Mouse (Mus musculus): ENCODE data around the gene Asap2. TPM values are rescaled to one million over a fixed set of nuclear protein-coding genes. Genes with fewer than 3 reads are reported as not detected.

The Asap2 gene
- polyA plus RNA-seq, 1 experiment = 9.9 TPM

DNA sequence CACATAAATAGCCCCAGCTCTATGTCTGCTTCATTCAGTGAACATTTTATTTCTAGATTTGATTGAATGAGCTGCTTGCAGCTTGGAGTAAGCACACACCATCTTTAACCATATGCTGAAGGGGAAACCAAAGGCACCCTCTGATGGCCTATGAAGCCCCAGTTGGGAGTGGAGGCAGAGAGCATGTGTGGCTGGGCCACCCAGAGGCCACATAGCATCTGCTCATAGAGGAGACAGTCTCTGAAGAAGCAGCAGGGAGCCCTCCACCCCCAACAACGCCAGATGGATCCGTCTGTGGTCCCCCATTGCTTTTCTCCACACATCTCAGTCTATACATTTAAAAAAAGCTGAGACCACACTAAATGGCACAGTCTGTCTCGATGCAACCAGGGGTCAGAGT lies 251.7 kb downstream of the Asap2 start:
- WGBS = 89% methylated on average over 3 of the region's 3 CpGs
- DNase-seq (ENCODE audit: low read depth, low spot score) = no peak

DNA sequence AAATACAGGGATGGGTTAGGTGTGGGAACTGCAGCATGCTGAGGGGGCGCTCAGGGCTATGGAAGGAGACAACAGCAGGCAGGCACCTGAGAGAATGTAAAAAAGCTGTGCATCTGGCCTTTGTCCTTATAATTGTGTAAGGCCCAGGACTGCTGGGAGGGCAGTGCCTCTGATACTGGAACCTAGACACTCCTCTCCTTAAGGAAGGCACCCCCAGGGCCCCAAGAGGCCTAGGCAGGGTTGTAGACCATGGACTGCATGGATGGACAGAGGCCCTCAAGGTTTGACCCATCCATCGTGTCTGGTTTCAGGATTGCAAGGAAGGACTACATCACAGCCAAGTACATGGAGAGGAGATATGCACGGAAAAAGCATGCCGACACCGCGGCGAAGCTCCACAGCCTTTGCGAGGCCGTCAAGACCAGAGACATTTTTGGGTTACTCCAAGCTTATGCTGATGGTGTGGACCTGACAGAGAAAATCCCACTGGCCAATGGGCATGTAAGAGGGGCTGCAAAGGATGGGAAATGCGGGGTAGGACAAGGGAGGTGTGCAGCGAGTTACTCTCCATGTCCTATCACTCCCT lies 254.2 kb downstream of the Asap2 start:
- no peak for DNase-seq (ENCODE audit: low read depth, low spot score)
- WGBS = 96% methylated on average over 11 of the region's 11 CpGs

DNA sequence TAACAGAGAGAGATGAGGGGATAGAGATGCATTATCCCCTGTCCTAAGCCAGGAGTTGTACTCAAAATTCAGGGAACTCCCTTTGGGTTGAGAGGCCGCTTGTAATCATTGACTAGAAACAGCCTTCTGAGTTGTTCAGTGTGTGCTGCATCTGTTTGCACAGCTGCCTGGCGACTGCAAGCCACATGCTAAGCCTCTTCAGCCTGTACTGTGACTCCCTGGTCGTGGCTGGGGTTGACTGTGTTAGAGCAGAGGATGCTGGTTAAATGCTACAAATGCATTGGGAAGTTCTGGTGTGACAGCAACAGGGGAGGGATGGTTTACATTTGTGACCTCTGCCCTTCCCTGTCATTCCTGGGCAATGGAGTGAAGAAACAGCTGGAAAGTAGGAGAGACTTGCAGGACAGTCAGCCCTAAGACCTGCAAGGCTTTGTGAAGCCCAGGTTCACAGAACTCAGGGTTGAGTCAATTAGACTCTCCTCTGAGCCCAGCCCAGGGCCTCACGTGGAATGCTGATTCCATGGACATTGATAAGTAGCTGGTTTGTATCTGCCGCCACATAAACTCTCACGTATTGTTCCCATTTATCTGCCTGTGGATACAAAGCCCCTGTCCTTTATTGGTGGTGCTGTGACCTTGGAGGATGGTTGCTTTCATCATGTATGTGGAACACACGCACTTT lies 257.6 kb downstream of the Asap2 start:
- 48% methylated on average over 7 of the region's 7 CpGs for WGBS
- no peak for DNase-seq (ENCODE audit: low read depth, low spot score)

DNA sequence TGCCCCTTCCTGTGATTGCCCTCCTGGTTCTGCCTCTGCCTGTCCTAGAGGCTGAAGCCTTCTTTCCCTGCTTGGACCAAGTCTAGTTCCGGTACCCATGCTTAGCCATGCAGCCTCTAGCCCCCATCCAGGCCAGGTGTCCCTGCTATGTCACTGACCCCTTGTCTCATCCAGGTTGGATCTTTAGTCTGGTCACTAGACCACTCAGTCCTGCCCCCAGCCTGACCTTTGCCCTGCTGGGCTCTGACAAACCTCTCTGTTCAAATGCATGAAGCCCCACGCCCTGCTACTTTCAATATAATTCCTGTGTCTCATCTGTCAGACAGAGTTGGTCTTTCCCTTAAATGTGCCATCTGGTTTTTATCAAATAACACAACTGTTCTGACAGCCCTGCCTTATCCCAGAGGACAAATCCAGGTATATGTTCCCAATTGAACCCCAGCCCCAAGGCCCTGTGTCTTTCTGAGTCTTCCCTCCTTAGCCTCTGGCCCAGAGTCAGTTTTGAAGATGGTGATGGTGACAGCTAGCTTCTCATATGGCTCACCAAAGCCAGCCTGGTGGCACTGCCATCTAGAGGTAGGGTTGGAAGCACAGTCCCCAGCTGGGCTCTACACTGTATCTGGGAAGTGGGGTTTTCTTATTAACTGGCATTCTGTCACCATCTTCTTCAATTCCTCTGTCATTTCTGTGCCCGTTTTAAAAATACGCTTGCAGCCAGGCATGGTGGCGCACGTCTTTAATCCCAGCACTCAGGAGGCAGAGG lies 270.4 kb downstream of the Asap2 start:
- no peak for DNase-seq (ENCODE audit: low read depth, low spot score)

DNA sequence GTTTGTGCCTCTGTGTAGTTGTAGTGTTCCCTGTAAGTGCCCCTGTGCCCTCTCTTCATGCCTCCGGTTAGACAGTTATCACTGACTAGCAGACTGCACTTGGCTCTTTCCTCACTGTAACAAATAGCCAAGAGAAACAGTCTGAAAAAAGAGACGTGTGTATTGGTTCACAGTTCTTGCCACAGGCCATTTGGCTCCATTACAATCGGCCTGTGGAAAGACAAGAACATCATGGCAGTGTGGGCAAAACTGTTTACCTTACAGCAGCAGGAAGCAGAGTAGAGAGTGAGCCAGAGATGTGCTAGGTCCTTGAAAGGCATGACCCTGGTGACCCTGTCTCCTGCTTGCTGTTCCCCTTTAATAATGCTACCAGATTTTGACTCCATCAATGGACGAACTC lies 271.3 kb downstream of the Asap2 start:
- DNase-seq (ENCODE audit: low read depth, low spot score) = no peak
- 82% methylated on average over 4 of the region's 4 CpGs for WGBS

More for the DNA sequence above, 270.4 kb downstream of the Asap2 start:
- WGBS = 92% methylated on average over 6 of the region's 6 CpGs

DNA sequence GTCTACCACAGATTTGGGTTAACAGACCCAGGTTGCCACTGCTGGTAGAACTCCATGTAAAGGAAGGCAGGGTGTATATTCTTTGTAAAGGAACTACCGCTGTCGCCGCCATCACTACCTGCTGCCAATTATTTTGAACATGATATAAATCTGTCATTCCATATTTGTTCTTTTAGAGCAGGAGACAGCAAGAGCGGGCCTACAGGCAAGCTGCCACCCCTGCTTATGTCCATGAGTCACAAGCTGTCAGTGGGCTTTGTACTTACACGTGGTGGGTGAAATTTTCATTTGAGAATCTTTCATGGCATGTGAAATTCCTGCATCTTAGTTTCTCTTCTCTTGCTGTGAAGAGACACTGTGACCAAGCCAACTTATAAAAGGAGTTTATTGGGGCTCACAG lies 273.0 kb downstream of the Asap2 start:
- 92% methylated on average over 5 of the region's 5 CpGs for WGBS
- no peak for DNase-seq (ENCODE audit: low read depth, low spot score)

DNA sequence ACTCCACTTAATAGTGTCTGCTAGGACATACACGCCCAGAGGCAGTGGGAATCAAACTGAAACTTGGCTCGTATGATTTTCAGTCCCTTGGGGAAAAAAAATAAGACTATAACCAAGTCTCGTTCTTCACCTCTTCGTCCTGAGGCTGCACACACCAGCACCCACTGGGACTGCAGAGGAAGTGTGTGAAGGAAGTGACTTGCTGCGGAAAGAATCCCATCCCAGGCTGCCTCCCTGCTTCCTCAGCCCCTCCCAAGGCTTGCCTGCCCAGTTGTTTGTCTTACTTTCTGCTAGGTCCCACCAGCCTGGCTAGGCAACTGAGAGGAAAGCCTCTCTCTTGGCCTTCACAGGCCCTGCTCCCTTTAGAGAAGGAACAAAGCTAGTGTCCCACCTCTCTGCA lies 274.0 kb downstream of the Asap2 start:
- DNase-seq (ENCODE audit: low read depth, low spot score) = no peak
- WGBS = 70% methylated on average over 5 of the region's 5 CpGs

DNA sequence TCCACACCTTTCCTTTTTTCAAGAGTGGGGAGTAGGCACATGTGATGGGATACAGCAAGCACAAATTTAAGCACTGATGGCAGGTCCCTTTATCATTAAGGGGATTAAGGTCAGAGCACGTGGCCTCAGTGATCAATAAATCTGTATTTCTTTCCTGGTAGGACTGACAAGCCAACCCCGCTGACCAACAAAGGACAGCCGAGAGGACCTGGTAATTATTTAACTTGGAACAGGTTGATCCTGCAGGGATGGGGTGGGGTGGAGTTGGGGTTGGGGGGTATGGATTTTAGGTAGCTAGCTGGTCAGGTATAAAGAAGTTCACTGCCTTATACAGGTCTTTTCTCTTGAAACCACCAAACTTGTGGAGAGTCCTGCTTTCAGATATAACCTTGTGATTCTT lies 274.7 kb downstream of the Asap2 start:
- WGBS = 59% methylated on average over 3 of the region's 3 CpGs
- DNase-seq (ENCODE audit: low read depth, low spot score) = no peak

DNA sequence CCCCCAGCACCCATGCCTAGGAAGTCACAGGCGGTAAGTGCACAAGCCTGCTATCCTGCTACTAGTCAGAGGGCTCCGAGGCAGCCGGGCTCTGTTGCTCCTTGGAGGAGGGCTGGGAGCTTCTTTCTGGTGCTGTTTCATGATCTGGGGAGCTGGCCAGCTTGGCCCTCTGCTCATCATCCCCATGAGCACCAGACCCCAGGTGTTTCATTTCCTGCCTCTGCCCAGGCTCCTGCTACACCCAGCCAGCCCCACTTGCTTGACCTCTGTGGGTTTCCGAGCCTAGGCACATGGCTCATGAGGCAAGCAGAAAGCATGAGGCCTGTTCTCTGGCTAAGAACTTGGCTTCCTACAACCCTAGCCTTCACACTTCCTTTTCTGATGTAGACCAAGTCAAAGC lies 275.2 kb downstream of the Asap2 start:
- 87% methylated on average over 4 of the region's 4 CpGs for WGBS
- no peak for DNase-seq (ENCODE audit: low read depth, low spot score)

DNA sequence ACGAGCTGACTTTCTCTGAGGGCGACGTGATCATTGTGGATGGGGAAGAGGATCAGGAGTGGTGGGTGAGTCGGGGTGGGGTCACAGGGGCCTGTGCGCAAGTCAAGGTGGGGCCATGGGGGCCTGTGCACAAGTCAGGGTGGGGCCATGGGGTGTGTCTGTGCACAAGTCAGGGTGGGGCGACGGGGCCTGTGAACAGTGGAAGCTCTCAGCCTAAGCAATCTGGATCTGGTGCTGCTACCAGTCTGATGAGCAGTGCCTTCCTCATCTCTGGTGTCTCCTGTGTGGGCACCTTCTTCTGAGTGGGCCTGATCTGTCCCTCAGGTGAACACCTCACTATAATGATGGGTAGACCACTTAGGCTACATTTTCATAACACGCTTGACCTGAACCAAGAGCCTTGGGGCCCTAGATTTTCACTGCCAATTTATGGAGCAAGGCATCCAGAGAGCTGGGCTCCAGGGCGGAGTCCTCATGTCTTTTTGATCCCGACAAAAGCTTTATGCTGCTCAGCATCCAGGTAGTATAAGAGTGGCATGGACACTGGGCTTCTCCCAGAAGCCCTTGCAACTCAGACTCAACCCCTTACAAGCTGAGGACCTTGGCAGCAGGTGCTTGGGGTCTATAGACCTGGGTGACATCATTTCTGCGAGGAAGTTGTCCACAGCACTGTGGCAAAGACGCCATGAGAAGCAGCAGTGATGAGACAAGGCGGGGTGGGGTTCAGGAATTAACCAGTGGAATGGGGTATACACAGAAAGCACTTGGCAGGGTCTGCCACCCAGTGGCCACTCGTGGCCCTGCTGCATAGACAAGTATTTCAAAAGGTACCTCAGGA lies 275.9 kb downstream of the Asap2 start:
- no peak for DNase-seq (ENCODE audit: low read depth, low spot score)
- 55% methylated on average over 14 of the region's 14 CpGs for WGBS

DNA sequence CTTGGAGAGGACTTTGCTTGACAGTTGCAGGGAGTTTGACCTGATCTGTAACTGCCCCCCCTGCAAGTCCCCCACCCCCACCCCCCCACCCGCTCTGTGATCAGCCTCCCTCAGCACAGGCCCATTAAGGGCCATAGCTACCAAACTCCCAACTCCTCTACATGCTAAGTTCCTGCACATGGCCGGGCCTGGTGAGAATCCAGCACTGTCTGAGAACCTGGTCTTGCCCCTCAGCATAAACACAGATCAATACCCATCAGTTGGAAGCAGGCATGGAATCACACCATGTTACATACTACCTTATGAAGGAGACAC lies 276.5 kb downstream of the Asap2 start:
- DNase-seq (ENCODE audit: low read depth, low spot score) = no peak
- 75% methylated on average over 2 of the region's 2 CpGs for WGBS

DNA sequence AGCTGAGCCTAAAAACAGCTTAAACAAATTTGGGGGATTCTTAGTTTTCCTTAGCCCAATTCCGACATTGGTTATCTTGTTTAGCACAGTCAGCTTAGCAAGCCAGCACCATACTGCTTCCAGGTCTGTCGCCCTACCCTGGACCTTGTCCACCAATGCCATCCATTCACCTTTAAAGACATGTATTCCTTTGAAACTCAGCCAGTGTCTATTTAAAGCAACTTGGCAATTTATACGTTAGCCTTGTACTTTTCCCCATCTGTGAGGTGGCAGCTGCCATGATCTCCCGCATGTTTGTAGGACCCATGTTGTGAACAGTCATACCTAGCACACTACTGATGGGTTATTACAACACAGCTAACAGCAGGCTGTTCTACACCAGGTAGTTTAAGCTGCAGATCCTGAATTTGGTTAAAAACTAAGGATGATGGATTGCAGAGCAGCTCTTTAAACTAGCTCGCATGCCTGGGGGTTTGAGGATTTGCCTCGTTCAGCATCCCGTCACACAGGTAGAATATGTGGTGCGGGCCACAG lies 277.9 kb downstream of the Asap2 start:
- DNase-seq (ENCODE audit: low read depth, low spot score) = no peak
- WGBS = 89% methylated on average over 8 of the region's 8 CpGs

DNA sequence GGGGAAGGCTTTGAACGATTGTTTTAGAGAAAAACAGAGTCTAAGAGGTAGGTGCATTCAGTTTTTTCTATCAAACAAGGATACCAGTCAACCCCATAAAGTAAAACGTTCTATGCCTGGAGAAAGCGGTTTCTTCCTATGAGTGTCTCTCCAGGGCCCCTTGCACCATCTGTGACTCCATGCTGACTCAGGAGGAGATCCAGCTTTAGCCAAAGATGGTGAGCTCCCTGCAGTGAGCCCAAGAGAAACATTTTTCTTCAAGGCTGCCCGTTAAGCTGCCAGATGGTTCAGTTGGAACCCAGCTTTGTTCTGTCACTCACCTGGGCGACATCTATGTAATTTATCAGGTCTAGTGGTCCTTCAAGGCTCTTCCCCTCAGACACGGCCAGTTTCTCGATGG lies 284.2 kb downstream of the Asap2 start:
- WGBS = 87% methylated on average over 7 of the region's 7 CpGs
- no peak for DNase-seq (ENCODE audit: low read depth, low spot score)

DNA sequence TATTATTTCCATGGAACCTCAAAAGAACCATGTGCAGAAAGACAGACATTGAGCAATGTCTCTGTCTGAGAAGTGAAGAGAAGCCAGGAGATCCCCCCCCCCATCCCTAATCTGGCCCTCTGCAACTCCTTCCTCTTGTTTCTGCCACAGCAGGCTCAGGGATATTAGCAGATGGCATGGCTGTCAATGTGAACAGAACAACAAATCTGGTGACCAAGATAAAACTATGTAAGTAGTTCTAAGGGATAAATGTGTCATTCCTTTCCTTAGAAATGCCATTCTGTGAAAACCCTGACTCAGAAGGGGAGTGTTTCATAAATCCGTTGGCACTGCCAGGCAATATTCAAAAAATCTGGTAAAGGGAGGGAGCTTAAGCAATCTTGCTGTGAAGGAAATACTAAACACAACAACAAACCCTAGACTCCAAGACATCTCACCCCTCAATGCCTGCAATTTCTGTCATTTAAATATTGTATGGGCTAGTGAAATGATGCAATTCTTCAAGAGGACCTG lies 287.1 kb downstream of the Asap2 start:
- 81% methylated on average over 1 of the region's 1 CpGs for WGBS
- DNase-seq (ENCODE audit: low read depth, low spot score) = no peak

DNA sequence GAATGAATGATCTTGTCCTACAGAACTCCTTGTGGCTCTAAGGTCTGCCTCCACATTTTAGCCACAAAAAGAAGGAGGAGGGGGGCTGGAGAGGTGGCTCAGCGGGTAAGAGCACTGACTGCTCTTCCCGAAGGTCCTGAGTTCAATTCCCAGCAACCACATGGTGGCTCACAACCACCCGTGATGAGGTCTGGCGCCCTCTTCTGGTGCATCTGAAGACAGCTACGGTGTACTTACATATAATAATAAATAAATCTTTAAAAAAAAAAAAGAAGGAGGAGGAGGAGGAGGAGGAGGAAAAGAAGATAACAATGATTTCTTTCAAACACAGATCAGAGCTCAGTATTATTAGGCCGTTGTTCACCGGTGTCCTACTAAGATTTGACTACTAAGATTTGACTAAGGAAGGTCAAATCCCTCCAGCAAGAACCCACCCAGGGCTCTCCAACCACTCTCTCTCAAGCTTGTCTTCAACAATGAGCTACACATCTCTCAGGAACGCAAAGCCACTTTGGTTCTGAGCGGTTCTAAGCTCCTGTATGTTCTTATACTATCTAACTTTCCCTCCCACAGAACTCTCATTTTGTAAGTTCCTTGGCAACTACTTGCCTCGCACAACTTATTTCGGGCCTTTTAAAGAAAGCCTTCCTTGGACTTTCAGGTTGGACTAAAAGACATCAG lies 294.6 kb downstream of the Asap2 start, which contains the start of gene Cpsf3:
TSS of gene Cpsf3 (plus strand) at position 631 of the 681 bp plus-strand sequence.
- no peak for DNase-seq (ENCODE audit: low read depth, low spot score)
- 61% methylated on average over 11 of the region's 11 CpGs for WGBS

DNA sequence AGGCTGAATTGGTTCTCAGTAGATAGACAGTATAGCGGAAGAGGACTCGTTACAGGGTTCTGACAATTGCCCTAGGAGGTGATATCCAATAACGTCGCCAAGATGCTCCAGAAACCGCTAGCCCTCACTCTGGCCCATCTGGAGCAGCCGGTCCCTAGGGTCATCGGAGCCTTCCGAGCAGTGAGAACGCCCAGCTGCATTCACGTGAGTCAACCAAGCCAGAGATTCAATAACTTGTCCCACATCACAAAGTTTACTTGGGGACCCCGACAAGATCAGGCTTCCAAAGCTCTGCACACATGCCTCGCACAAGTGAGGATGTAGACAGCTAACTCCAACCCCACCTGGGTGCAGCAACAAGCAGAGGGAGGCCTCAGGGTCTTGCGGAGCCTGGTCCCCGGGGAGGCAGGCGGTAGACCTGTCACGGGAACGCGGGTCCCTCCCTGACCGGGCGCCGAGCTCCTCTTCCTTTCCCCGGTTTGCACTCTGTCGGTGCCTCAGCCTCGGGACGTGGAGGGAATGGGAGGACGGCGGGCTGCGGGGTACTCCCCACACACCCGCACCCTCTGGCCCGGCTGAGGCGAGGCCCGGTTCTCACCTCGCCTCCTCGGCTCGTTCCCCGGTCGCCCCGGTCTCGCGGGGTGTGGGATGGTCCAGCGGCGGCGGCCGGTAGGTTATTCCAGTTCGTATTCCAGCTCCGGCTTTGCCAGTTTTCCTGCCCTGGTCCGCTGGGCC lies 295.4 kb downstream of the Asap2 start:
- WGBS = under 1% methylated on average over 47 of the region's 47 CpGs
- peak; percentile 11 for DNase-seq (ENCODE audit: low read depth, low spot score)

DNA sequence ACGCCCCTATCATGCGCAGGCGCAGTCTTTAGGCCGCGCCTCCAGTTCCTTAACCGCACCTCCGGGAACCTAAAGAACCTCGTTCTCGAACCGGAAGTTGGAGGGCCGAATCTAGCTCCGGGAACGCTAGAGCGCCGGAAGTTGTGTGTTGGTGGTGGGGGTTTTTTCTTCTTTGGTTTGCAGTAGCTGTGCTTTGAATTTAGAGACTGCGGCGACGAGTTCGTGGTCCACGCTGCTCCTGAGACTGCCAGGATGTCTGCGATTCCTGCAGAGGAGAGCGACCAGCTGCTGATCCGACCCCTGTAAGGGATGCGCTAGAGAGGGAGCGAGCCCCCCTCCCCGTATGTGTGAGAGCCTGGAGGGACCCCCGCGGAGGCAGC lies 296.0 kb downstream of the Asap2 start, which contains the start of gene Itgb1bp1:
TSS of gene Itgb1bp1 (minus strand) at position 42 of the 380 bp plus-strand sequence.
- peak; percentile 92 for DNase-seq (ENCODE audit: low read depth, low spot score)
- WGBS = under 1% methylated on average over 28 of the region's 28 CpGs

Data from large intestine, adult 2 months (tissue).